Comparison of ENCODE assay signal across 8 mouse cellular contexts in the genomic region with DNA sequence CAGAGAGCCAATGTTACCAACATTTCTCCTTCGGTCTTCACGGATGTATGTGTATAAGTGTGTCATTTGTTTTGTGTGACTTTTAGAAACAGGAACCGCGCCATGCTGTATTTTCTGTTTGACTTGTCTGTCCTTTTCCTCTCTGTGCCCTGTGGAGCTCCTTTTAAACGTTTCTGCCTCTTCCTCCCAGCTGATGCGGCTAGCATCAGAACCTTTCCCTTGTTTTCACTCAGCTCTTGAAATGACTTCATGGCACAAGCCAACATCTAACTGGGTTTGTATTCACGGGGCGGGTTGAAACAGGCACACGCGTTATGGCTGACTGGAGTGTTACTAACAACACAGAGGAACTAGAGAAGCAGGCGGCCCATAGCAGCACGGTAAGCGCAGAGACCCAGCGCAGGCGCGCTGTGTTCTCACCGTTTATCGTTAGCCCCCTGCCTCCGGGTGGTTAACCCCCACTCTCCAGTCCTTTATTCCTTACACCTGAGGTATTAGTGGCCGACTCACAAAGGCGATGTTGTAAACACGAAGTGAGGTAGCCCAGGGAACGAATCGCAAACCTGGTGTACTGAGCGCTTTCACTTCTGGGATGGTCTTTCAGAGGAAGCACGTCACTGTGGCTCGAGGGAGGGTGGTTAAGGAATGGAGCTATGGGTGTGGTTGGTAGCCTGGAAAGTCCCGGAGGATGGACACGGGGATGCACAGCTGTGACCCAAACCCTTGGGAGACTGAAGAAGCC. TPM values are rescaled to one million over a fixed set of nuclear protein-coding genes. Genes with fewer than 3 reads are reported as not detected.
DNase-seq lines count a peak whose midpoint lies in the region; ATAC-seq and TF ChIP-seq lines count a peak whose summit lies in the region.

No protein-coding gene starts in this region.

- H3K4me3 ChIP-seq in embryonic facial prominence, embryonic 14.5 days (ENCODE audit: low read depth, low read length), result peak overlapping the region; percentile 45
- peak overlapping the region; percentile 40 for H3K4me3 ChIP-seq in limb, embryonic 14.5 days (replicated peaks; ENCODE audit: low read length)
- H3K4me3 ChIP-seq in midbrain, embryonic 15.5 days, result peak overlapping the region; percentile 49

- no peaks in the 10 kb centered on the region for H3K27me3 ChIP-seq in embryonic facial prominence, embryonic 14.5 days (replicated peaks; ENCODE audit: control insufficient read depth, insufficient read depth, low read length)
- H3K27me3 ChIP-seq in limb, embryonic 14.5 days (ENCODE audit: control insufficient read depth, insufficient read depth, low read length), result no peaks in the 10 kb centered on the region
- no peaks in the 10 kb centered on the region for H3K27me3 ChIP-seq in midbrain, embryonic 15.5 days (replicated peaks)

- H3K9ac ChIP-seq in embryonic facial prominence, embryonic 14.5 days (ENCODE audit: low read depth, low read length), result peak overlapping the region; percentile 69
- peak overlapping the region; percentile 61 for H3K9ac ChIP-seq in limb, embryonic 14.5 days (ENCODE audit: low read depth, low read length, severe bottlenecking)
- H3K9ac ChIP-seq in midbrain, embryonic 15.5 days, result peak overlapping the region; percentile 69

- no peaks in the 10 kb centered on the region for H3K9me3 ChIP-seq in embryonic facial prominence, embryonic 14.5 days (ENCODE audit: control insufficient read depth, low read length)
- no peaks in the 10 kb centered on the region for H3K9me3 ChIP-seq in limb, embryonic 14.5 days (ENCODE audit: control insufficient read depth, low read length)
- no peaks in the 10 kb centered on the region for H3K9me3 ChIP-seq in midbrain, embryonic 15.5 days

- peak; percentile 93 for DNase-seq in A20 (ENCODE audit: low read depth, low spot score)
- DNase-seq in adrenal gland, postnatal 36 days, result peak; percentile 83 to 86
- DNase-seq in embryonic facial prominence, embryonic 14.5 days (ENCODE audit: low spot score), result peak; percentile 91
- peak; percentile 94 for DNase-seq in heart, adult 8-10 months (ENCODE audit: low spot score)
- DNase-seq in kidney, adult 8-10 months, result peak; percentile 76 to 81
- DNase-seq in limb, embryonic 14.5 days (ENCODE audit: low spot score), result peak; percentile 80
- peak; percentile 44 to 53 for DNase-seq in spleen, postnatal 14 days (ENCODE audit: low spot score in 2 of 2)

- TF ChIP-seq POLR2A in limb, embryonic 14.5 days (IDR thresholded peaks at IDR 0.05; ENCODE audit: borderline replicate concordance, extremely low read depth, insufficient read depth, insufficient read length), result peak; percentile 69; the same call in 1 of the 2 replicates

- H3K27ac ChIP-seq in embryonic facial prominence, embryonic 14.5 days (replicated peaks; ENCODE audit: low read depth, low read length), result peak overlapping the region; percentile 88
- H3K27ac ChIP-seq in limb, embryonic 14.5 days (replicated peaks; ENCODE audit: low read depth, low read length), result peak overlapping the region; percentile 69
- peak overlapping the region; percentile 96 for H3K27ac ChIP-seq in midbrain, embryonic 15.5 days

- peaks cover 32% of the 10 kb centered on the region for H3K4me1 ChIP-seq in embryonic facial prominence, embryonic 14.5 days (ENCODE audit: control insufficient read depth, insufficient read depth, low read length)
- peaks cover 18% of the 10 kb centered on the region for H3K4me1 ChIP-seq in limb, embryonic 14.5 days (ENCODE audit: control insufficient read depth, insufficient read depth, low read length)
- peaks cover 62% of the 10 kb centered on the region for H3K4me1 ChIP-seq in midbrain, embryonic 15.5 days

- peak; percentile 77 for ATAC-seq in embryonic facial prominence, embryonic 14.5 days (ENCODE audit: low read depth)
- peak; percentile 77 for ATAC-seq in limb, embryonic 14.5 days (ENCODE audit: low FRiP score, low read depth)
- peak; percentile 68 for ATAC-seq in midbrain, embryonic 15.5 days (replicated peaks)

- peak overlapping the region; percentile 61 for H3K4me2 ChIP-seq in embryonic facial prominence, embryonic 14.5 days (ENCODE audit: low read depth, low read length)
- peak overlapping the region; percentile 45 for H3K4me2 ChIP-seq in limb, embryonic 14.5 days (replicated peaks; ENCODE audit: low read depth, low read length, severe bottlenecking)
- peak overlapping the region; percentile 72 for H3K4me2 ChIP-seq in midbrain, embryonic 15.5 days

- 3% methylated on average over 29 of the region's 29 CpGs for WGBS in embryonic facial prominence, embryonic 14.5 days
- 3% methylated on average over 29 of the region's 29 CpGs for WGBS in limb, embryonic 14.5 days
- 1% methylated on average over 29 of the region's 29 CpGs for WGBS in midbrain, embryonic 15.5 days

- no peaks in the 10 kb centered on the region for H3K36me3 ChIP-seq in embryonic facial prominence, embryonic 14.5 days (ENCODE audit: control insufficient read depth, insufficient read depth, low read length)
- no peaks in the 10 kb centered on the region for H3K36me3 ChIP-seq in limb, embryonic 14.5 days (ENCODE audit: control insufficient read depth, insufficient read depth, low read length)
- H3K36me3 ChIP-seq in midbrain, embryonic 15.5 days (replicated peaks), result no peaks in the 10 kb centered on the region

RNA-seq across cellular contexts. Expression of gene Tuba1a, which starts 31.9 kb away (rescaled TPM):
- 100 to 1,000 TPM in 1 of 2 experiments, 10 to 100 TPM in 1; 87.9 to 123 TPM for total RNA-seq in adrenal gland, postnatal 36 days (2021)
- polyA plus RNA-seq in embryonic facial prominence, embryonic 14.5 days (2014; fragmentation: Nextera tagmentation; extraction: Ambion mirVana), result 1,836 and 1,958 TPM in 2 replicates
- total RNA-seq in heart, adult 8-10 months (2022), result 10 to 100 TPM; 37.4 to 83.6 (median 67.3) TPM
- 1,030 and 1,250 TPM in 2 replicates for polyA plus RNA-seq in limb, embryonic 14.5 days (2012; rRNA removed)
- 1,263 and 1,288 TPM in 2 replicates for polyA plus RNA-seq in limb, embryonic 14.5 days (2014; fragmentation: Nextera tagmentation; extraction: Ambion mirVana)
- polyA plus RNA-seq in midbrain, embryonic 15.5 days (2015; fragmentation: Nextera tagmentation; extraction: Ambion mirVana), result 17,671 and 17,732 TPM in 2 replicates

RNA-seq across cellular contexts. Expression of gene Gm49450, which starts 32.1 kb away (rescaled TPM):
- not detected for total RNA-seq in adrenal gland, postnatal 36 days (2021)
- polyA plus RNA-seq in embryonic facial prominence, embryonic 14.5 days (2014; fragmentation: Nextera tagmentation; extraction: Ambion mirVana), result not detected in 2 replicates
- total RNA-seq in heart, adult 8-10 months (2022), result not detected
- 15.1 and 159 TPM in 2 replicates for polyA plus RNA-seq in limb, embryonic 14.5 days (2012; rRNA removed)
- polyA plus RNA-seq in limb, embryonic 14.5 days (2014; fragmentation: Nextera tagmentation; extraction: Ambion mirVana), result not detected in 2 replicates
- polyA plus RNA-seq in midbrain, embryonic 15.5 days (2015; fragmentation: Nextera tagmentation; extraction: Ambion mirVana), result not detected in 2 replicates

RNA-seq across cellular contexts. Expression of gene Tuba1c, which starts 44.3 kb away (rescaled TPM):
- total RNA-seq in adrenal gland, postnatal 36 days (2021), result 100 to 1,000 TPM; 272 to 276 TPM
- 133 and 149 TPM in 2 replicates for polyA plus RNA-seq in embryonic facial prominence, embryonic 14.5 days (2014; fragmentation: Nextera tagmentation; extraction: Ambion mirVana)
- total RNA-seq in heart, adult 8-10 months (2022), result 10 to 100 TPM; 32.2 to 40.4 (median 33.3) TPM
- 192 and 293 TPM in 2 replicates for polyA plus RNA-seq in limb, embryonic 14.5 days (2012; rRNA removed)
- polyA plus RNA-seq in limb, embryonic 14.5 days (2014; fragmentation: Nextera tagmentation; extraction: Ambion mirVana), result 150 and 162 TPM in 2 replicates
- polyA plus RNA-seq in midbrain, embryonic 15.5 days (2015; fragmentation: Nextera tagmentation; extraction: Ambion mirVana), result 16.4 and 20.5 TPM in 2 replicates

RNA-seq across cellular contexts. Expression of gene Tuba1b, which starts 51.0 kb away (rescaled TPM):
- total RNA-seq in adrenal gland, postnatal 36 days (2021), result 100 to 1,000 TPM; 252 to 276 TPM
- polyA plus RNA-seq in embryonic facial prominence, embryonic 14.5 days (2014; fragmentation: Nextera tagmentation; extraction: Ambion mirVana), result 1,523 and 1,643 TPM in 2 replicates
- 100 to 1,000 TPM; 106 to 156 (median 115) TPM for total RNA-seq in heart, adult 8-10 months (2022)
- polyA plus RNA-seq in limb, embryonic 14.5 days (2012; rRNA removed), result 2,384 and 3,894 TPM in 2 replicates
- polyA plus RNA-seq in limb, embryonic 14.5 days (2014; fragmentation: Nextera tagmentation; extraction: Ambion mirVana), result 1,587 and 1,605 TPM in 2 replicates
- polyA plus RNA-seq in midbrain, embryonic 15.5 days (2015; fragmentation: Nextera tagmentation; extraction: Ambion mirVana), result 1,136 and 1,188 TPM in 2 replicates

Comparison
In these comparisons a context has a peak if more than half of its experiments do, and no peak if none do; other contexts are left out.
1. Peak in every context shown above with its lines: DNase-seq, ATAC-seq, H3K4me3 ChIP-seq and H3K27ac ChIP-seq.